Mouse (Mus musculus) CH12.LX (cell line): ENCODE results near the gene Sbf2.

ENCODE experiments used
- CTCF ChIP-seq, 2 experiments: IDR thresholded peaks in 1 of 2; conservative IDR thresholded peaks in 1 of 2; 2 replicates each; pipeline ENCODE4 v1.5.1; 2011 to 2012; ENCODE audit warnings: low read depth in 2 of 2, low read length in 2 of 2, improper control_type of control experiment in 1 of 2, inconsistent platforms in 1 of 2, mild to moderate bottlenecking in 1 of 2, moderate library complexity in 1 of 2
- EP300 ChIP-seq: IDR thresholded peaks from 2 replicates; pipeline ENCODE4 v1.6.1; 2011; ENCODE audit warnings: low read length, improper control_type of control experiment
- GABPA ChIP-seq: IDR thresholded peaks from 2 replicates; pipeline ENCODE4 v1.6.1; 2012; ENCODE audit warnings: low read depth, low read length, improper control_type of control experiment, inconsistent platforms; ENCODE audit not compliant: insufficient replicate concordance
- HCFC1 ChIP-seq: IDR thresholded peaks from 2 replicates; pipeline ENCODE4 v1.6.1; 2012; ENCODE audit warnings: low read depth, mild to moderate bottlenecking, inconsistent platforms, low read length, improper control_type of control experiment
- JUN ChIP-seq: IDR thresholded peaks from 2 replicates; pipeline ENCODE4 v1.6.1; 2011; ENCODE audit warnings: low read depth, mild to moderate bottlenecking, low read length, improper control_type of control experiment, moderate library complexity; ENCODE audit not compliant: insufficient read depth
- MAFK ChIP-seq: IDR thresholded peaks from 2 replicates; pipeline ENCODE4 v1.6.1; 2011; ENCODE audit warnings: low read length, improper control_type of control experiment; ENCODE audit not compliant: insufficient replicate concordance
- POLR2A ChIP-seq: IDR thresholded peaks from 2 replicates; pipeline ENCODE4 v1.6.1; 2011; ENCODE audit warnings: low read depth, mild to moderate bottlenecking, improper control_type of control experiment, low read length
- TCF12 ChIP-seq: IDR thresholded peaks from 2 replicates; pipeline ENCODE4 v1.6.1; 2014; ENCODE audit warnings: low read depth, mild to moderate bottlenecking, inconsistent platforms, low read length, improper control_type of control experiment
- USF1 ChIP-seq: IDR thresholded peaks from 2 replicates; pipeline ENCODE4 v1.6.1; 2014; ENCODE audit warnings: low read depth, mild to moderate bottlenecking, inconsistent platforms, low read length, improper control_type of control experiment

DNA sequence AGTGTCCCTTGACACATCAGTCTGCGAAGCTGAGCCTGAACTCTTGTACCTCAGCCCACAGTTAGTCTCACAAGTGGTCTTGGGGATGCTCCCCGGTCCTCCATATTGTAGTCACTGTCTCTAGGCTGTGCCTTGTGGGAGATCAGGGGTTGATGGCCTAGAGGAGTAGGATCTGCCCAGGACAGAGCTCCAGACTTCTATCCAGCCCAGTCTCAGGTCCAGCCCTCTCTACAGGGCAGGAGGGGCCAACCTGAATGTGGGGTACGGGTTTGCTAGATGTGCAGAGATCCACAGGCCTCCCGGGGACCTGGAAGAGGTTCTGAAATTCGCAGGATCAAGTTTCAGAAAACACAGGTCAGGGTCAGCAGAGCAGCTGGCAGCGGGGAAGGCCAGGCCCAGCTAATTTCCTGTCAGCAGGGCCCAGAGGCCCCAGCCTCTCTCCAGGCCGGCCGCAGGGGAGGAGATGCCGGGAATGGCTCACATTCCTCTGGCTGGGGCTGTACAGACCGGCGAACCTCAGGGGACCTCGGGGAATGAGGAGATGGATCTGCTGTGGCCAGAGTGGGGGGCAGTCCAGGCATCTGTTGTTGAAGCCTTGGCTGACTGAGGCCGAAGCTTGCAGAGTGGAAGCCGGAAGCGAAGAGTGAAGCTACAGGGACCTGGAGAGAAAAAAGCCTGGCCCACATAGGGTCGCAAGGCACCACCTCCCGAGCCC is 317.7 kb downstream of the Sbf2 start:
- no peak for TF ChIP-seq USF1
- TF ChIP-seq JUN = no peak
- no peak for TF ChIP-seq EP300
- no peak for TF ChIP-seq HCFC1
- no peak for TF ChIP-seq GABPA
- TF ChIP-seq CTCF (conservative IDR thresholded peaks at IDR 0.05 in 1 of 2, IDR thresholded peaks at IDR 0.05 in 1 of 2; ENCODE audit: low read depth in 2 of 2, low read length in 2 of 2) = no peak
- TF ChIP-seq MAFK = no peak
- no peak for TF ChIP-seq TCF12
- TF ChIP-seq POLR2A = no peak
